In the genomic region with DNA sequence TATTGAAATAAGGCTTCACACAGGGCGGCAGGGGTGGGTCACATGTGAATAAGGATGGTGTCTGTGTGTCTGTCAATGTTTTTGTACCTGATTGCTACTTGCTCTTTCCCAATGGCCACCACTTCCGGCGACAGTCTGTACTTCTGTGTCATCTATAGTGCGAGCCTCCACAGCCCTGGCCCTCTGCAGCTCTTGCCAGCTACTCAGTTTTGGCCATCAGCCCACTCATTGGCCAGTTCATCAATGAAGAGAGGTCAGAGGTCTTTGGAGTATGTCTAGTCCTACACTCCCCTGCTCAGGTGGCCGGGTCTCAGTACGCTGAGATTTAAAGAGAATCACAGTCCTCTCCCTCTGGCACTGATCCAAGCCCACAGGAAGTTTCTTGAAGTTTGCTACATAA, we compare ENCODE assay signal across 20 mouse cellular contexts.
"Had no signal": no experiment of that assay in that cellular context is flagged by ENCODE, and none has a peak within 500 bp of the region (broad histone marks: within the 10 kb centered on the region; RNA-seq: fewer than 3 reads in every experiment).

No protein-coding gene starts in this region.

- H3K9me3 ChIP-seq: lung, embryonic 15.5 days; midbrain, embryonic 10.5 days; midbrain, embryonic 12.5 days; neural tube, embryonic 13.5 days; neural tube, embryonic 15.5 days had no signal

- H3K27me3 ChIP-seq: lung, embryonic 15.5 days had no signal

- H3K4me3 ChIP-seq: lung, embryonic 15.5 days; midbrain, embryonic 10.5 days; midbrain, embryonic 12.5 days; myocyte; neural tube, embryonic 13.5 days; neural tube, embryonic 15.5 days had no signal

- DNase-seq: lung, adult 18-20 months; lung, postnatal 4 days; midbrain, embryonic 14.5 days; retina, postnatal 1 day; right cerebral cortex, adult 18-20 months; right cerebral cortex, postnatal 25 days; right cerebral cortex, postnatal 4 days; spleen, adult 18-20 months; thymus, adult 18-20 months; thymus, postnatal 14 days; thymus, postnatal 36 days had no signal

- H3K9ac ChIP-seq: liver, embryonic 14.5 days; lung, embryonic 15.5 days; midbrain, embryonic 12.5 days; neural tube, embryonic 13.5 days; neural tube, embryonic 15.5 days had no signal

- H3K4me2 ChIP-seq: lung, embryonic 15.5 days; midbrain, embryonic 12.5 days; neural tube, embryonic 13.5 days; neural tube, embryonic 15.5 days had no signal

- ATAC-seq: lung, postnatal 0 days; midbrain, embryonic 16.5 days had no signal

- H3K4me1 ChIP-seq: midbrain, embryonic 12.5 days; neural tube, embryonic 13.5 days; neural tube, embryonic 15.5 days had no signal

- H3K36me3 ChIP-seq: lung, embryonic 15.5 days; midbrain, embryonic 10.5 days; midbrain, embryonic 12.5 days; neural tube, embryonic 13.5 days; neural tube, embryonic 15.5 days had no signal

- H3K27ac ChIP-seq: liver, embryonic 14.5 days; lung, embryonic 15.5 days; midbrain, embryonic 10.5 days; midbrain, embryonic 12.5 days; neural tube, embryonic 13.5 days; neural tube, embryonic 15.5 days had no signal
